Mouse (Mus musculus): ENCODE data around the gene Hspb8. TPM values are rescaled to one million over a fixed set of nuclear protein-coding genes. Genes with fewer than 3 reads are reported as not detected.

The Hspb8 gene
- polyA plus RNA-seq (2016; fragmentation: Nextera tagmentation; extraction: Ambion mirVana): 7.4 and 9.0 TPM in 2 replicates

- Histone ChIP-seq H3K4me3 (replicated peaks) (peak within 1 kb of the TSS; percentile 28), H3K4me2 (peak within 1 kb of the TSS; percentile 54), H3K4me1 (peaks cover 48% of the 10 kb centered on the region), H3K9ac (peak within 1 kb of the TSS; percentile 39), H3K36me3 (replicated peaks) (no peaks in the 10 kb centered on the region), H3K9me3 (no peaks in the 10 kb centered on the region), H3K27ac (peak within 1 kb of the TSS; percentile 50), H3K27me3 (peaks cover 23% of the 10 kb centered on the region)
- under 1% methylated on average over 18 of the region's 20 CpGs for WGBS
- ATAC-seq (ENCODE audit: low FRiP score): 0 out of 2 replicates have a peak, but pooled peaks have one; percentile 31
Observed at GRCm38 (mm10) chr5:116422699-116423201, at the start of gene Hspb8. Hspb8 (minus strand) TSS chr5:116422864.

DNA sequence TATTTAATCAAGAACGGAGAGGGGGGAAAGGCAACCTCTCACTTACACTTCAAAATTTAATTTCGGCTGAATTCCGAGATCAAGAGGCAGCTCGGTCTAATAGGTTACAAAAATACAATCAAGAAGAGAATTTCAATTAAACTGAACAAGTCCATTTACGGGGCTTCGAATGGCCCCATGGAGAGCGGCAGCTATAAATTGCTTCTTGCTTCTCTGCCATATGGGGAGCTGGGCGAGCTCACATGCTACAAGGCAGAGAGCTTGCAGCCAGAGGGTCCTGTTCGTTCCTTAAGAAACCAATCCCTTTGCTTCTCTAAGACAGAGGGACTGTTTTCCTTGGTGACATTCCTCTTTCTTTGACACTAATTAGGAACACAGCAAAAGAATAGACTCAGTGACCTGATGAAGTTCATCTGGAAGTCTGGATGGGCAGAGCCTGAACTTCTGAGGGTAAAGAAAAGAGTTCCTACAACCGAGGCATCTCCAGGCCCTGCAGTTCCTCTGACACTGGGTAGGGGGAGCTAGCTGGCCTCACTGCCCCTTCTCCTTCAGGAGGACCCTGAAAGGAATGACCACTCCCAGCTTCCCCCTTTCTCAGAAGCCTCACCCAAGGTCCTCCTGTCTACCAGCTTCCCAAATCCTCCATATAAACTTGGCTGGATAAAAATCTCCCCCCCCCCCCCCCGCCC is 38.8 kb upstream of the Hspb8 start:
- Histone ChIP-seq H3K36me3 (replicated peaks) (peaks cover 25% of the 10 kb centered on the region), H3K4me1 (peaks cover 23% of the 10 kb centered on the region), H3K27ac (0 out of 2 replicates have a peak overlapping the region, but pooled peaks have one; percentile 32), H3K9ac (no peak overlapping the region), H3K4me3 (replicated peaks) (no peak overlapping the region), H3K9me3 (peaks cover 13% of the 10 kb centered on the region), H3K4me2 (no peak overlapping the region), H3K27me3 (peaks cover 4% of the 10 kb centered on the region; the same call in 1 of the 2 replicates)
- ATAC-seq (ENCODE audit: low FRiP score): no peak
- WGBS: 23% methylated on average over 11 of the region's 11 CpGs

GRCm38 (mm10) chr5:116459970-116460369 is 37.3 kb upstream of the Hspb8 start:
- Histone ChIP-seq H3K27ac (no peak overlapping the region), H3K36me3 (replicated peaks) (peaks cover 10% of the 10 kb centered on the region), H3K9me3 (0 out of 2 replicates have a peak, but pooled peaks cover 3% of the 10 kb centered on the region), H3K9ac (no peak overlapping the region), H3K4me3 (replicated peaks) (no peak overlapping the region), H3K4me2 (no peak overlapping the region), H3K4me1 (peaks cover 23% of the 10 kb centered on the region), H3K27me3 (peaks cover 9% of the 10 kb centered on the region)
- no peak for ATAC-seq (ENCODE audit: low FRiP score)
- WGBS: 69% methylated on average over 2 of the region's 2 CpGs

DNA sequence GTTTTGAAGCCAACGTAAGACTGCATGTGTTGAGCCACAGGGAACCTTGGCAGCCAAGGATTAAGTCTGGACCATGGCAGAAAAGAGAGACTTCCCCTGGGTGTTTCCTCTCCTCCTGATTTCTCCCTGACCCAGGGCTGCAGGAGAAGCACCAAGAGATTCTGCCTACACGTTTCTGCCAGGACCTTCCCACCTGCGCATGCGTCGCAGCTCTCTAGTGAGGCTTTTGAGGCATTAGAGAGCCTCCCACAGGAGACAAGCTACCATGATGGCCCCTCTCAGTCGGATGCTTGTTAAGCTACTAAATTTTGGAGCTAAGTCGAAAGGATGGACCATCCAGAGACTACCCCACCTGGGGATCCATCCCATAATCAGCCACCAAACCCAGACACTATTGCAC is 35.1 kb upstream of the Hspb8 start:
- Histone ChIP-seq H3K9me3 (no peaks in the 10 kb centered on the region), H3K36me3 (replicated peaks) (no peaks in the 10 kb centered on the region), H3K4me1 (peaks cover 27% of the 10 kb centered on the region), H3K4me3 (replicated peaks) (no peak overlapping the region), H3K27ac (no peak overlapping the region), H3K9ac (no peak overlapping the region), H3K4me2 (no peak overlapping the region), H3K27me3 (peaks cover 12% of the 10 kb centered on the region)
- ATAC-seq (ENCODE audit: low FRiP score): no peak
- WGBS: 80% methylated on average over 7 of the region's 7 CpGs

- no peak overlapping the region for H3K27ac ChIP-seq
- H3K4me2 ChIP-seq: no peak overlapping the region
Observed at GRCm38 (mm10) chr5:116456796-116457515, 34.3 kb upstream of the Hspb8 start.

DNA sequence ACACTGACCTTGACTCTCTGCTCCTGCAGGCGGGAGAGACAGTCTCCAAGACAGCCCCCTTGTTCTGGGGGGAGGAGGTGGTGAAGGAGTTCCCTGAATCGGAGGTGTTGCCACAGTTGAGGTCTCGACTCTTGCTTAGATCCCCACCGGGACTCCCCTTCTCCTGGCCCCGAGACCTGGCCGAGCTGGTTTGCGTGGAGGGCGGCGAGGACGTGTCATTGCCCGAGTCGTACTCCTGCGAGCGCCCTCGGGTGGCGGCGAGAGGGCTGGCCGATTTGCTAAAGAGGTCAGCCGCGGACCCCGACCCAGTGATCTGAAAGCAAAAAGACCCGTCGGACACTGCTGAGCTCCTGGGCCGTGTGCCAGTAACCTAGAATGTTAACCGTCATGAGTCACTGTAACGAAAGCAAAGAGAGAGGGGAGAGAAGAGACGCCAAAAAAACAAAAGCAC is 30.8 kb upstream of the Hspb8 start:
- Histone ChIP-seq H3K4me3 (replicated peaks) (0 out of 2 replicates have a peak overlapping the region, but pooled peaks have one; percentile 7), H3K36me3 (replicated peaks) (peaks cover 18% of the 10 kb centered on the region), H3K27me3 (peaks cover 39% of the 10 kb centered on the region), H3K4me2 (peak overlapping the region; percentile 36), H3K9me3 (no peaks in the 10 kb centered on the region), H3K27ac (no peak overlapping the region), H3K4me1 (peaks cover 21% of the 10 kb centered on the region), H3K9ac (no peak overlapping the region)
- ATAC-seq (ENCODE audit: low FRiP score): no peak
- 5% methylated on average over 27 of the region's 27 CpGs for WGBS

More at GRCm38 (mm10) chr5:116456796-116457515, 34.3 kb upstream of the Hspb8 start:
- WGBS: 40% methylated on average over 10 of the region's 10 CpGs
- peaks cover 5% of the 10 kb centered on the region for H3K36me3 ChIP-seq (replicated peaks)
- no peaks in the 10 kb centered on the region for H3K9me3 ChIP-seq
- H3K27me3 ChIP-seq: peaks cover 15% of the 10 kb centered on the region
- no peak for ATAC-seq (ENCODE audit: low FRiP score)
- no peak overlapping the region for H3K4me3 ChIP-seq (replicated peaks)
- H3K9ac ChIP-seq: no peak overlapping the region
- peaks cover 27% of the 10 kb centered on the region for H3K4me1 ChIP-seq

DNA sequence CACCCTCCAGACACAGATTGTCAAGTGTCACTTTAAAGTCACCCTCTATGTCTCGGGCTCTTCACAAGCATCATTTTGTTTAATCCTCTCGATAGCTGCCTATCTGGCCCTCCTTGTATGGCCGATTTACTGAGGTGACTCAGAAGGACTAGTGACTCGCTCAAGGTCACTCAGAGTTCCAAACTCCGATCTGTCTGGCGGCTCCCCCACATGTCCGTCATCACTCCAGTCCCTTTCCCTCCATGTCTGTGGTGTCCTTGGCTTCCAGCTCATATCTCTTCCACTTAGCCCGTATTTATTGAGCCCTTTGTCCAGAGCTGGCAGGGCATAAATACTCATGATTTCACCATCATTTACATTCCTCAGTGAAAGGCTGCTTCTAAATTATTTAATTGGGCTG is 28.2 kb upstream of the Hspb8 start:
- Histone ChIP-seq H3K4me3 (replicated peaks) (no peak overlapping the region), H3K27ac (no peak overlapping the region), H3K4me2 (no peak overlapping the region), H3K36me3 (replicated peaks) (peaks cover 24% of the 10 kb centered on the region), H3K27me3 (peaks cover 55% of the 10 kb centered on the region), H3K9me3 (no peaks in the 10 kb centered on the region), H3K9ac (no peak overlapping the region), H3K4me1 (peaks cover 27% of the 10 kb centered on the region)
- 90% methylated on average over 8 of the region's 8 CpGs for WGBS
- ATAC-seq (ENCODE audit: low FRiP score): no peak

DNA sequence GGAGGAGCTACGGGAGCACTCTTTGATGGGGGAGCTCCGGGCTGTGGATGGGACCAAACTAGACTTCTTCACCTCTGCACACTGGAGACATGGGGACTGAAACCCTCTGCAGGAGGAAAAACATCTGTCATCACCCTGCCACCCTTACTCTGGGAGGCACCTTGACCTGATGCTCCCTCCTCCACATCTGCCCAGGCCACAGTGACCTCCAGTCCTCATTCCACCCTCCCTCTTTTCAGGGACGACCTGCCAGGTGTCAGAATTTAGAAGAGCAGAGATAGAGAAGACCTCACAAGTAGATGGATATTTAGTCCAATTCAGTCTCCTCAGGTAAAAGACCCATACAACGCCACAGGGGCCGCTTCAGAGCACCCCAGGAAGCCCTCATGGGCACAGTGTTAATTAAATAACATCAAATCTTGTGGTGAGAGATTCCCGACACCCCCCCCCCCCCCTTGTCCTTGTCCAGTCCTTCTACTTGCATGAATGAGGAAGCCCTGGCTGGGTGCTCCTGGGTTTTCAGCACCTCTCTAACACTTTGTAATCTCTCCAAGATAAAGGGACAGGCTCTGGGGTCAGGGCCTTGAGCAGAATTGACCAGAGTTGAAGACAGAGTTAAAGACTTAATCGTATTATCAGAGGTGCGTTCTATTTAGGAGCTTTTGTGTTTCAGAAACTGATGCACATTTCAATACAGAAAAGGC is 27.0 kb upstream of the Hspb8 start:
- ATAC-seq (ENCODE audit: low FRiP score): no peak
- H3K4me3 ChIP-seq (replicated peaks): no peak overlapping the region
- no peak overlapping the region for H3K9ac ChIP-seq
- H3K36me3 ChIP-seq (replicated peaks): peaks cover 24% of the 10 kb centered on the region
- H3K27me3 ChIP-seq: peaks cover 49% of the 10 kb centered on the region
- no peak overlapping the region for H3K4me2 ChIP-seq
- H3K4me1 ChIP-seq: peaks cover 28% of the 10 kb centered on the region
- WGBS: 64% methylated on average over 8 of the region's 8 CpGs
- no peaks in the 10 kb centered on the region for H3K9me3 ChIP-seq
- no peak overlapping the region for H3K27ac ChIP-seq

- WGBS: 6% methylated on average over 10 of the region's 11 CpGs
- Histone ChIP-seq H3K4me3 (replicated peaks) (no peak overlapping the region), H3K27ac (no peak overlapping the region), H3K27me3 (peaks cover 54% of the 10 kb centered on the region), H3K4me2 (no peak overlapping the region), H3K36me3 (replicated peaks) (peaks cover 34% of the 10 kb centered on the region), H3K4me1 (peaks cover 28% of the 10 kb centered on the region), H3K9me3 (no peaks in the 10 kb centered on the region), H3K9ac (no peak overlapping the region)
- no peak; the same call in 1 of the 2 replicates for ATAC-seq (ENCODE audit: low FRiP score)
Observed at GRCm38 (mm10) chr5:116448409-116449191, 25.9 kb upstream of the Hspb8 start.

GRCm38 (mm10) chr5:116447821-116448350 is 25.2 kb upstream of the Hspb8 start:
- Histone ChIP-seq H3K9me3 (no peaks in the 10 kb centered on the region), H3K36me3 (replicated peaks) (peaks cover 40% of the 10 kb centered on the region), H3K27me3 (peaks cover 60% of the 10 kb centered on the region), H3K4me1 (peaks cover 24% of the 10 kb centered on the region), H3K4me2 (no peak overlapping the region), H3K4me3 (replicated peaks) (no peak overlapping the region), H3K27ac (no peak overlapping the region), H3K9ac (no peak overlapping the region)
- WGBS: 36% methylated on average over 11 of the region's 11 CpGs
- ATAC-seq (ENCODE audit: low FRiP score): no peak

GRCm38 (mm10) chr5:116446552-116446951 is 23.9 kb upstream of the Hspb8 start:
- Histone ChIP-seq H3K4me3 (replicated peaks) (no peak overlapping the region), H3K9ac (no peak overlapping the region), H3K4me2 (no peak overlapping the region), H3K27me3 (peaks cover 57% of the 10 kb centered on the region), H3K4me1 (peaks cover 24% of the 10 kb centered on the region), H3K27ac (no peak overlapping the region), H3K36me3 (replicated peaks) (peaks cover 34% of the 10 kb centered on the region), H3K9me3 (no peaks in the 10 kb centered on the region)
- 50% methylated on average over 23 of the region's 23 CpGs for WGBS
- ATAC-seq (ENCODE audit: low FRiP score): no peak

Measured in forebrain, embryonic 12.5 days (tissue).